Mouse (Mus musculus): Measurements from ENCODE around the gene Smg8. TPM values are rescaled to one million over a fixed set of nuclear protein-coding genes. Genes with fewer than 3 reads are reported as not detected.

Smg8 gene
- polyA plus RNA-seq (2011; ENCODE audit: insufficient read depth, insufficient read length, low read depth, missing spikeins), result 27.1 and 28.9 TPM in 2 replicates

DNA sequence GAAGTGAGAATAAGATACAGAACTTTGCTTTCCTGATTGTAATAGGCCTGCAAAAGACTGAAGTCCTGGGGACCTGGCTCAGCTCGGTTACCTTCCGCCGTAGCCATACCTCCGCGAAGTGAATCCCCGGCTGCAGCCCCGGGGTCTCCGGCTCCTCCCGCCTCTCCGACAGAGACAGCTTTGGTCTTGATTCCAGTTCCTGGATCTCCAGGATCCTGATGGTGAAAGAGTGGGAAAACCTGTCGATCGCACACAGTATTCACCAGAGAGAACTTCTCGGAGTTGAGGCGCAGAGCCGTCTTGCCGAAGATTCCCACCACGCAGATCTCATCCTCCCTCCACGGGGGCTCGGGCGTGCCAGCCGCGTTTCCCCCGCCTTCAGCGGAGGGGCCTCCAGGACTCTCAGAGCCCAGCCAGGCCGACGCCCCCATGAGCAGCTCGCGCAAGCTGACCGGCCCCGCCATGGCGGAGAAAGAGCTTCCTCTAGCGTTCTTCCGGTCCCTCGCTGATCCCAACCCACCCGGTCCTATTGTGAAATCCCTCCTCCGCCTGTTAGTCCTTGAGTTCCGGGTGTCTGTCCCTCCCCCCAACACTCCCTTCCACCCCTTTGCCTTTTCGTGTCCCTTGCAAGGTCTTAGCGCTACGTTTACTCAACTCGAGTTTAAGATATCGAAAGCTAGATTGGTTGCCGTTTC lies at the start of gene Smg8:
Gene Smg8, minus strand, starts transcription at position 485 of the 695 bp plus-strand sequence.
- no peaks in the 10 kb centered on the region for H3K27me3 ChIP-seq (ENCODE audit: control insufficient read depth, insufficient read depth, low read length, poor library complexity, severe bottlenecking)
- peak within 1 kb of the TSS; percentile 86 for H3K9ac ChIP-seq (ENCODE audit: low read depth, poor library complexity, severe bottlenecking)
- peaks cover 23% of the 10 kb centered on the region for H3K36me3 ChIP-seq (ENCODE audit: control insufficient read depth, insufficient read depth, low read length, poor library complexity, severe bottlenecking)
- peak; percentile 82 for TF ChIP-seq POLR2A (IDR thresholded peaks at IDR 0.05; ENCODE audit: insufficient read depth, low read length)
- no peak for TF ChIP-seq CTCF (IDR thresholded peaks at IDR 0.05; ENCODE audit: low read depth, low read length)
- 0 out of 2 replicates have a peak, but pooled peaks have one; percentile 17 for TF ChIP-seq EP300 (IDR thresholded peaks at IDR 0.05; ENCODE audit: insufficient read depth, low read depth, low read length)
- H3K9me3 ChIP-seq (replicated peaks; ENCODE audit: control insufficient read depth, insufficient read depth, low read length, poor library complexity, severe bottlenecking), result no peaks in the 10 kb centered on the region
- peaks cover 2% of the 10 kb centered on the region for H3K4me1 ChIP-seq (ENCODE audit: control insufficient read depth, insufficient read depth, low read length)
- H3K27ac ChIP-seq (ENCODE audit: insufficient read depth, low read length), result no peak within 1 kb of the TSS
- peak within 1 kb of the TSS; percentile 89 for H3K4me3 ChIP-seq (ENCODE audit: low read depth, low read length)

DNA sequence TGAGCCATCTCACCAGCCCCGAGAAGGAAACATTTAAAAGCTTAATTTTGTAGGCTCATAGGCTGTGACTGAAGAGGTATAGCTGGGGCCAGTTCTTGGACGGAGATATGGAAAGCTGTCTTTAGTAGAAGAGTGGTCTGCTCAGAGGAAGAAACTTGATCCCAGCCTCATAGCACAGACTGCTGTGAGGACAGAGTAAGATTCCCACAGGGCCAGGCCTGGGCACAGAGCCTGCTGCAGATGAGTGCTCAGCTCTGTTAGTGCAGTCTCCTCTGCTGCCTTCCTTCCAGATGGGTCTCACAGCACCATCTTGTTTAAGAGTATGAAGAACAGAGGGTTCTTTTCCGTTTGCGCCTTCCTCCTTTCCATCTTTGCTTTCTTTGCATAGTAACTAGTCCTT lies 49.7 kb upstream of the Smg8 start:
- H3K36me3 ChIP-seq (ENCODE audit: control insufficient read depth, insufficient read depth, low read length, poor library complexity, severe bottlenecking), result peaks cover 20% of the 10 kb centered on the region
- TF ChIP-seq EP300 (IDR thresholded peaks at IDR 0.05; ENCODE audit: insufficient read depth, low read depth, low read length), result no peak
- no peak for TF ChIP-seq CTCF (IDR thresholded peaks at IDR 0.05; ENCODE audit: low read depth, low read length)
- TF ChIP-seq POLR2A (IDR thresholded peaks at IDR 0.05; ENCODE audit: insufficient read depth, low read length), result no peak
- H3K9me3 ChIP-seq (replicated peaks; ENCODE audit: control insufficient read depth, insufficient read depth, low read length, poor library complexity, severe bottlenecking), result no peaks in the 10 kb centered on the region
- no peaks in the 10 kb centered on the region for H3K27me3 ChIP-seq (ENCODE audit: control insufficient read depth, insufficient read depth, low read length, poor library complexity, severe bottlenecking)
- no peak overlapping the region for H3K27ac ChIP-seq (ENCODE audit: insufficient read depth, low read length)
- no peak overlapping the region for H3K4me3 ChIP-seq (ENCODE audit: low read depth, low read length)
- no peaks in the 10 kb centered on the region for H3K4me1 ChIP-seq (ENCODE audit: control insufficient read depth, insufficient read depth, low read length)
- H3K9ac ChIP-seq (ENCODE audit: low read depth, poor library complexity, severe bottlenecking), result no peak overlapping the region

DNA sequence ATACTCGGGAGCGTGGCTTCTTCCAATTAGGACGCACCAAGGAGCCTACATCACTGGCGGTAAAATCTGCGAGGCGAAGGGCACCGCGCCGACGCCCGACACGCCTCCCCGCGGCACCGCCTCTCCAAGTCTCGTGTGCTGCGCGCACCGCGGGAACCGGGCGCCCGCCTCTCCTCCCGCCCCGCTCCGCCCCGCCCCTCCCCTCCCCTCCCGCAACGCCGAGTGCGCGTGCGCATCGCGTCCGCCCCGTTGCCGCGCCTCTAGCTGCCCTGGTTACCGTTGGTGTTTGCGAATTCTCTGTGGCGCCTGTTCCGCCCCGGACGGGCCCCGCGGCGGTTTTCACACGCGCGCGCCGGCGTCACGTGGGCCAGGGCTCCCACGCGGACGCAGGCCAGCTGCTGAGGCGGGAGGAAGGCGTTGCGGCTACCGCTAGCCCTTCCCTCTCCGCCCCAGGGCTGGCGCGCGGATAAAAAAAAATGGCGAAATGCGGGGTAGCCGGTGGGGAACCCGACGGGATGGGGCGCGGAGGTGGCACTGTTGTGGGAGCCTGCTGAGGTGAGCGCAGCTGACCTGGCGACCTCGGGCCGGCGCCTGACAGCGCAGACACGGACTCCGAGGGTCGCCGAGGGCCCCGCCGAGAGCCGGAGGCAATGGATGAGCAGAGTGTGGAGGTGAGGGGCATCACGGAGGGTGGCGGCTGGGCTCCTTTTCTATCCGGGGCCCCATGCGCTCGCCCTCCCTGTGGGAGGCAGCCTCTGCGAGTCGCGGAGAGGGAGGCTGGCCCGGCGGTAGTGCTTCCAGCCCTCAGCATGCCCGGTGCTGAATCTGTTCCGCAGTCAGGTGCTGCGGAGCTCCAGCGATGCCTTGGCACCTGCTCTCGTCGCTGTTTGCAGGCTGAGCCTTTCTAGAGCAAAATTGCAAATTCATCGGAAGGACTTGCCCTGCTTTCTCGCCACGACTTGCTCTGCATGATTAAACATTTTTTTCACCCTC lies 40.5 kb upstream of the Smg8 start, which contains the start of gene Trim37:
Gene Trim37, plus strand, starts transcription at position 254 of the 993 bp plus-strand sequence.
- Histone ChIP-seq H3K9me3 (replicated peaks; ENCODE audit: control insufficient read depth, insufficient read depth, low read length, poor library complexity, severe bottlenecking) (no peaks in the 10 kb centered on the region), H3K4me3 (ENCODE audit: low read depth, low read length) (peak within 1 kb of the TSS; percentile 89), H3K27me3 (ENCODE audit: control insufficient read depth, insufficient read depth, low read length, poor library complexity, severe bottlenecking) (no peaks in the 10 kb centered on the region), H3K36me3 (ENCODE audit: control insufficient read depth, insufficient read depth, low read length, poor library complexity, severe bottlenecking) (peaks cover 25% of the 10 kb centered on the region), H3K27ac (ENCODE audit: insufficient read depth, low read length) (peak within 1 kb of the TSS; percentile 97), H3K9ac (ENCODE audit: low read depth, poor library complexity, severe bottlenecking) (peak within 1 kb of the TSS; percentile 89), H3K4me1 (ENCODE audit: control insufficient read depth, insufficient read depth, low read length) (no peaks in the 10 kb centered on the region)
- no peak for TF ChIP-seq CTCF (IDR thresholded peaks at IDR 0.05; ENCODE audit: low read depth, low read length)
- peak; percentile 47 for TF ChIP-seq POLR2A (IDR thresholded peaks at IDR 0.05; ENCODE audit: insufficient read depth, low read length)
- TF ChIP-seq EP300 (IDR thresholded peaks at IDR 0.05; ENCODE audit: insufficient read depth, low read depth, low read length), result 0 out of 2 replicates have a peak, but pooled peaks have one; percentile 2

DNA sequence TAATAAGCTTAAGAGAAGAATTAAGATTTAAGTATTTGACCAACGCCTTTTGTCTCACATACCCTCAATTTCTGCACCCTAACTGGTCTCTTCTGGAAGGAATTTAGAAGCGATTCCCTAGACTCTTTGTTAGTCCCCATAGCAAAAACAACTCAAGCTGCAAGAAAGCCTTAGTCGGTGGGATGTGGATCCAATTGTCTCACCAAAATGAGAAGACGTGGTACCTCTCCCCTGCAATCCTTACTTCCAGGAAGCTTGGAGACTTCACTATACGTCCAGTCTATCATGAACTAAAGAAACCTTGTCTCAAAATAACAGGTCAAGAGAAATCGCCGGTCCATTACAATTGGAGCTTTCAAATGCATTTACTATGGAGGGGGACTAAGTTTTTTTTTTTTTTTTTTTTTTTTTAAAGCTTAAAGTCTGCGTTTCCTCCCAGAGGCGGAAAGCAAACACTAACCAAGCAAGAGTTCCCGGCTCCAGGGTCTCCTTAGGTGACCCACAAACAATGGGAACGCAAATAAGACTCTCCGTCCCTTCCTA lies 39.8 kb upstream of the Smg8 start:
- peak overlapping the region; percentile 89 for H3K9ac ChIP-seq (ENCODE audit: low read depth, poor library complexity, severe bottlenecking)
- peak overlapping the region; percentile 63 for H3K4me3 ChIP-seq (ENCODE audit: low read depth, low read length)
- peak overlapping the region; percentile 97 for H3K27ac ChIP-seq (ENCODE audit: insufficient read depth, low read length)
- H3K27me3 ChIP-seq (ENCODE audit: control insufficient read depth, insufficient read depth, low read length, poor library complexity, severe bottlenecking), result no peaks in the 10 kb centered on the region
- no peaks in the 10 kb centered on the region for H3K9me3 ChIP-seq (replicated peaks; ENCODE audit: control insufficient read depth, insufficient read depth, low read length, poor library complexity, severe bottlenecking)
- peaks cover 29% of the 10 kb centered on the region for H3K36me3 ChIP-seq (ENCODE audit: control insufficient read depth, insufficient read depth, low read length, poor library complexity, severe bottlenecking)
- no peak for TF ChIP-seq EP300 (IDR thresholded peaks at IDR 0.05; ENCODE audit: insufficient read depth, low read depth, low read length)
- TF ChIP-seq CTCF (IDR thresholded peaks at IDR 0.05; ENCODE audit: low read depth, low read length), result no peak
- TF ChIP-seq POLR2A (IDR thresholded peaks at IDR 0.05; ENCODE audit: insufficient read depth, low read length), result no peak
- no peaks in the 10 kb centered on the region for H3K4me1 ChIP-seq (ENCODE audit: control insufficient read depth, insufficient read depth, low read length)

DNA sequence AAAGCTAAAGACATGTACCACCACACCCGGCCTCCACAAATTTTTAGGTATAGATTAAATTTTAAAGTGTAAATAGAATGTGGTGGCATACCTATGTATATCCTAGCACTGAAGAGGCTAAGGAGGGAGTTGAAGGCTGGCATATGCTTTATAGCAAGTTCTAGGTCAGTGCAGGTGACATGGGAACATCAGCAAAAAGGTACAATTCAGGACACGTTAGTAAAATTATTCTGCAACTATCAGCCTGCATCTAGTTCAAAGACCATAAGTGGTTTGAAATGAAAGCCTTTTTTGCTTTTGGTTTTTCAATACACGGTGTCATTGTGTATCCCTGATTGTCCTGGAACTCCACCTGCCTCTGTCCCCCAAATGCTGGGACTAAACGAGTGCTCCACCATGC lies 39.0 kb upstream of the Smg8 start:
- Histone ChIP-seq H3K9me3 (replicated peaks; ENCODE audit: control insufficient read depth, insufficient read depth, low read length, poor library complexity, severe bottlenecking) (no peaks in the 10 kb centered on the region), H3K27me3 (ENCODE audit: control insufficient read depth, insufficient read depth, low read length, poor library complexity, severe bottlenecking) (no peaks in the 10 kb centered on the region), H3K4me3 (ENCODE audit: low read depth, low read length) (no peak overlapping the region), H3K36me3 (ENCODE audit: control insufficient read depth, insufficient read depth, low read length, poor library complexity, severe bottlenecking) (peaks cover 33% of the 10 kb centered on the region), H3K4me1 (ENCODE audit: control insufficient read depth, insufficient read depth, low read length) (no peaks in the 10 kb centered on the region), H3K9ac (ENCODE audit: low read depth, poor library complexity, severe bottlenecking) (peak overlapping the region; percentile 89), H3K27ac (ENCODE audit: insufficient read depth, low read length) (peak overlapping the region; percentile 35; the same call in 1 of the 2 replicates)
- TF ChIP-seq CTCF (IDR thresholded peaks at IDR 0.05; ENCODE audit: low read depth, low read length), result no peak
